Mouse (Mus musculus) myocyte (in vitro differentiated cells): ENCODE data around the gene Sox1.

Experiments
- E2F4 ChIP-seq: IDR thresholded peaks from one replicate; pipeline ENCODE4 v1.6.1; 2011; ENCODE audit warnings: mild to moderate bottlenecking, control low read depth, moderate library complexity; ENCODE audit not compliant: insufficient read depth
- MAX ChIP-seq: IDR thresholded peaks from one replicate; pipeline ENCODE4 v1.6.1; 2011; ENCODE audit warnings: low read depth, mild to moderate bottlenecking, control low read depth
- MYOD1 ChIP-seq, 3 experiments: IDR thresholded peaks; one replicate each; pipeline ENCODE4 v1.6.1; 2011; ENCODE audit warnings: control low read depth in 2 of 3, low read depth in 2 of 3, mild to moderate bottlenecking in 2 of 3, moderate library complexity in 1 of 3; ENCODE audit not compliant: insufficient read length in 2 of 3, control insufficient read depth in 1 of 3
- MYOG ChIP-seq, 3 experiments: IDR thresholded peaks; one replicate each; pipeline ENCODE4 v1.6.1; 2011; ENCODE audit warnings: control low read depth in 2 of 3, low read depth in 2 of 3, mild to moderate bottlenecking in 2 of 3; ENCODE audit not compliant: insufficient read length in 2 of 3, control insufficient read depth in 1 of 3, insufficient read depth in 1 of 3
- POLR2A ChIP-seq: IDR thresholded peaks from one replicate; pipeline ENCODE4 v1.6.1; 2011; ENCODE audit warnings: low read depth, mild to moderate bottlenecking, control low read depth, moderate library complexity; ENCODE audit not compliant: insufficient read length
- POLR2AphosphoS2 ChIP-seq: IDR thresholded peaks from one replicate; pipeline ENCODE4 v1.6.1; 2011; ENCODE audit warnings: low read depth, control low read depth; ENCODE audit not compliant: insufficient read length
- SRF ChIP-seq: IDR thresholded peaks from one replicate; pipeline ENCODE4 v1.6.1; 2011; ENCODE audit warnings: low read depth; ENCODE audit not compliant: control insufficient read depth, insufficient read length
- TCF12 ChIP-seq: IDR thresholded peaks from one replicate; pipeline ENCODE4 v1.6.1; 2011; ENCODE audit warnings: mild to moderate bottlenecking, control low read depth; ENCODE audit not compliant: poor library complexity, insufficient read depth, severe bottlenecking

- TF ChIP-seq POLR2AphosphoS2: no peak
- TF ChIP-seq POLR2A: no peak
- TF ChIP-seq MAX: no peak
- TF ChIP-seq SRF: no peak
- no peak for TF ChIP-seq MYOD1 (IDR thresholded peaks at IDR 0.05; ENCODE audit: control insufficient read depth in 1 of 3, insufficient read length in 2 of 3, low read depth in 2 of 3)
- TF ChIP-seq MYOG (IDR thresholded peaks at IDR 0.05; ENCODE audit: control insufficient read depth in 1 of 3, insufficient read depth in 1 of 3, insufficient read length in 2 of 3, low read depth in 2 of 3): no peak
- no peak for TF ChIP-seq E2F4
- TF ChIP-seq TCF12: no peak
These were observed 8.4 kb upstream of the Sox1 start for GRCm38 (mm10) chr8:12386530-12387222.
